Mouse (Mus musculus) liver, embryonic 13.5 days (tissue): Measurements from ENCODE around the gene Dapl1. TPM values are rescaled to one million over a fixed set of nuclear protein-coding genes. Genes with fewer than 3 reads are reported as not detected.

Experiments
- ATAC-seq: fragments of 200-750 bp; cut with Nextera tagmentation; 2 replicates; pipeline ENCODE4 v1.8.0; 2017; ENCODE audit warnings: low read depth, mild to moderate bottlenecking, moderate number of reproducible peaks, moderate library complexity
- DNase-seq: peaks from one replicate; pipeline ENCODE4 v3.0.0; 2022
- H3K27ac ChIP-seq: fragments of 300-500 bp; sonication (generic); 2 replicates; pipeline ENCODE4 v1.5.1; 2015; ENCODE audit warnings: moderate library complexity, mild to moderate bottlenecking, inconsistent platforms
- H3K27me3 ChIP-seq: fragments of 300-500 bp; sonication (generic); 2 replicates; pipeline ENCODE4 v1.6.1; 2015; ENCODE audit warnings: mild to moderate bottlenecking, inconsistent platforms
- H3K36me3 ChIP-seq: fragments of 300-500 bp; sonication (generic); 2 replicates; pipeline ENCODE4 v1.6.1; 2015; ENCODE audit warnings: mild to moderate bottlenecking, inconsistent platforms
- H3K4me1 ChIP-seq: fragments of 300-500 bp; sonication (generic); replicated peaks from 2 replicates; pipeline ENCODE4 v1.6.1; 2015; ENCODE audit warnings: inconsistent platforms
- H3K4me2 ChIP-seq: fragments of 300-500 bp; sonication (generic); 2 replicates; pipeline ENCODE4 v1.6.1; 2015; ENCODE audit warnings: inconsistent platforms, mild to moderate bottlenecking, moderate library complexity
- H3K4me3 ChIP-seq: fragments of 300-500 bp; sonication (generic); replicated peaks from 2 replicates; pipeline ENCODE4 v1.5.1; 2015; ENCODE audit warnings: mild to moderate bottlenecking, inconsistent platforms
- H3K9ac ChIP-seq: fragments of 300-500 bp; sonication (generic); 2 replicates; pipeline ENCODE4 v1.6.1; 2015; ENCODE audit warnings: mild to moderate bottlenecking, inconsistent platforms
- H3K9me3 ChIP-seq: fragments of 300-500 bp; sonication (generic); replicated peaks from 2 replicates; pipeline ENCODE4 v1.6.1; 2016; ENCODE audit warnings: inconsistent platforms
- WGBS: fragments of 180-500 bp; shearing (Covaris S2); methylation state at CpG from one replicate; pipeline ENCODE4 v1.1.7; 2015; ENCODE audit not compliant: insufficient replicate concordance; 5-methylcytosine and 5-hydroxymethylcytosine counted together
- polyA plus RNA-seq: library from polyadenylated mRNA; unstranded; fragments of >200 nt; fragmentation: Nextera tagmentation; extraction: Ambion mirVana; gene quantifications from 2 replicates; pipeline ENCODE4 v1.2.1, GENCODE M21; 2015

Dapl1 gene
- polyA plus RNA-seq, 1 experiment from 2014 or later: 0.18 TPM

- peak overlapping the region; percentile 52 for H3K4me2 ChIP-seq
- WGBS: 11% methylated on average over 19 of the region's 19 CpGs
- 0 out of 2 replicates have a peak overlapping the region, but pooled peaks have one; percentile 8 for H3K4me3 ChIP-seq
- 0 out of 2 replicates have a peak, but pooled peaks cover 2% of the 10 kb centered on the region for H3K4me1 ChIP-seq
- no peaks in the 10 kb centered on the region for H3K27me3 ChIP-seq
- no peaks in the 10 kb centered on the region for H3K36me3 ChIP-seq
- no peak overlapping the region for H3K9ac ChIP-seq
- H3K27ac ChIP-seq: no peak overlapping the region
- ATAC-seq (no peak), DNase-seq (peak; percentile 50)
- no peaks in the 10 kb centered on the region for H3K9me3 ChIP-seq
Observed at GRCm38 (mm10) chr2:59522079-59522684, 37.7 kb downstream of the Dapl1 start.

- H3K9me3 ChIP-seq: no peaks in the 10 kb centered on the region
- H3K4me3 ChIP-seq: no peak overlapping the region
- WGBS: 77% methylated on average over 3 of the region's 3 CpGs
- H3K9ac ChIP-seq: no peak overlapping the region
- H3K27ac ChIP-seq: no peak overlapping the region
- no peaks in the 10 kb centered on the region for H3K27me3 ChIP-seq
- DNase-seq (no peak), ATAC-seq (no peak)
- H3K4me1 ChIP-seq: 0 out of 2 replicates have a peak, but pooled peaks cover 2% of the 10 kb centered on the region
- H3K36me3 ChIP-seq: no peaks in the 10 kb centered on the region
- no peak overlapping the region for H3K4me2 ChIP-seq
Observed at GRCm38 (mm10) chr2:59523526-59523925, 39.1 kb downstream of the Dapl1 start.

DNA sequence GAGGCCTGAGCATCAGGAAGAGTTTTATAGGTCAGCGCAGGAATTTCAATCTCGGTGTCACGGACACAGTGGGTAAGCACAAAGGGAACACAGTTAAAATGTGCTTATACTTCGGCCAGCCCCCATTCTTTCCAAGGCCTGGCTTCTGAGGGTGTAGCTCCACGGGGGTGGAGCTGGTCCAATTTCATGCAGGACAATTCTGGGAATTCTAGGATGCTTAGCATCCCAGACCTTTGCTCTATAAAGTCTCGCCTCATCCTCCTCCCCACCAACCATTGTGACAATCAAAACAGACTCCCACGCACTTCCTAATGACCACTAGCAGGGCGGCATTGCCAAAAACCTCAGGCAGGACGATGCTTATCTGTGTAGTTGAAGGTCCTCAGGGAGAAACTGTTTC lies 42.4 kb downstream of the Dapl1 start:
- H3K9ac ChIP-seq: no peak overlapping the region
- H3K4me2 ChIP-seq: no peak overlapping the region
- ATAC-seq: no peak
- no peak overlapping the region for H3K4me3 ChIP-seq
- H3K4me1 ChIP-seq: peaks cover 9% of the 10 kb centered on the region
- no peaks in the 10 kb centered on the region for H3K27me3 ChIP-seq
- H3K36me3 ChIP-seq: no peaks in the 10 kb centered on the region
- WGBS: 60% methylated on average over 9 of the region's 9 CpGs
- H3K9me3 ChIP-seq: no peaks in the 10 kb centered on the region
- no peak for DNase-seq
- no peak overlapping the region for H3K27ac ChIP-seq

DNA sequence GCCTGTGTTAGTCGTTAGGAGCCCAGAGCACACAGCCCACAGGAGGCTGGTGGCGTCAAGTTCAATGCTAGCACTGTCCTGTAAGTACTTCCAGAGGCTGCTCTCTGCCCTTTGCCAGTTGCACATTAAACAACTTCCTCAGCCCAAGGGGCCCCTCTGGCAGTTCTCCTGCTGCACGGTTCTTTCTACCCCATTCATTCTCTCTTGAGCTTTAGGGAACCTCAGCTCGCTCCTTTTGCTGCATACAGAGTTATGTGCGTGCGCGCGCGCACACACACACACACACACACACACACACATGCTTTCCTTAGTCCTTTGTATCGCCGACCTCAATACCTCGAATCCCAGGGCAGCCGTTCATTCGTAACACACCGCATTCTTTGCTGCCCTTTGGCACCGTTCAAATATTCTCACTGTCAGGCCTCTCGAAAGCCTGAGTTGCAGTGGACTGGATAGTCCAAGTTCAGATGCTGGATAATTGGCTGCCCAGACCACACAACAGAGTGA lies 45.2 kb downstream of the Dapl1 start:
- no peaks in the 10 kb centered on the region for H3K9me3 ChIP-seq
- DNase-seq (no peak), ATAC-seq (no peak)
- H3K27ac ChIP-seq: no peak overlapping the region
- no peaks in the 10 kb centered on the region for H3K36me3 ChIP-seq
- H3K9ac ChIP-seq: no peak overlapping the region
- H3K27me3 ChIP-seq: no peaks in the 10 kb centered on the region
- WGBS: 67% methylated on average over 17 of the region's 17 CpGs
- peaks cover 7% of the 10 kb centered on the region for H3K4me1 ChIP-seq
- no peak overlapping the region for H3K4me3 ChIP-seq
- H3K4me2 ChIP-seq: no peak overlapping the region

GRCm38 (mm10) chr2:59530811-59531210 lies 46.4 kb downstream of the Dapl1 start:
- DNase-seq: no peak

DNA sequence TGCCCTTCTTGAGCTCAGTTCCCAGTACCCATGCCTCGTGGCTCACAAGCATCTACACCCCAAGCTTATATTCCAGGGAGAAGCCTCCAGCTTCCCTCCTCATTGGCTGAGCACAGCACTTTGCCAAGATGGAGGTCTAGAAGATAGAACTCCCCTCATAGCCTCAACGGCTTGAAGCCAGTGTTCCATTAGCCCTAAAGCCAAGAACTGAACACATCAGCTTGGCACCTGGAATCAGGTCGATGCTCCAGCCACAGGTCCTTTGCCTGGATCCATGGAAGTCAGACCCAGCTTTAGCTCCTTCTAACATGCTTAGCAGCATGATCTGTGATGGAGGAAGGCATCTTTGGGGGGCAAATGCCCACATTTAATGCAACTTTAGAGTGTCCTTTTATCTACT lies 48.5 kb downstream of the Dapl1 start:
- no peak for ATAC-seq
- no peaks in the 10 kb centered on the region for H3K27me3 ChIP-seq
- H3K27ac ChIP-seq: no peak overlapping the region
- H3K4me2 ChIP-seq: no peak overlapping the region
- H3K4me1 ChIP-seq: peaks cover 7% of the 10 kb centered on the region
- no peak for DNase-seq
- H3K36me3 ChIP-seq: no peaks in the 10 kb centered on the region
- WGBS: 62% methylated on average over 3 of the region's 3 CpGs
- H3K9ac ChIP-seq: no peak overlapping the region
- no peaks in the 10 kb centered on the region for H3K9me3 ChIP-seq
- no peak overlapping the region for H3K4me3 ChIP-seq

More at GRCm38 (mm10) chr2:59530811-59531210, 46.4 kb downstream of the Dapl1 start:
- H3K9ac ChIP-seq: no peak overlapping the region
- peaks cover 7% of the 10 kb centered on the region for H3K4me1 ChIP-seq
- no peak overlapping the region for H3K27ac ChIP-seq
- no peaks in the 10 kb centered on the region for H3K36me3 ChIP-seq
- no peak overlapping the region for H3K4me3 ChIP-seq
- no peak overlapping the region for H3K4me2 ChIP-seq
- ATAC-seq: no peak
- H3K27me3 ChIP-seq: no peaks in the 10 kb centered on the region
- WGBS: 65% methylated on average over 3 of the region's 3 CpGs
- H3K9me3 ChIP-seq: no peaks in the 10 kb centered on the region

- Histone ChIP-seq H3K4me3 (no peak overlapping the region), H3K4me1 (peaks cover 7% of the 10 kb centered on the region), H3K27me3 (no peaks in the 10 kb centered on the region), H3K9ac (no peak overlapping the region), H3K27ac (no peak overlapping the region), H3K36me3 (no peaks in the 10 kb centered on the region), H3K4me2 (no peak overlapping the region), H3K9me3 (no peaks in the 10 kb centered on the region)
- 71% methylated on average over 10 of the region's 10 CpGs for WGBS
- no peak for DNase-seq
- ATAC-seq: no peak
Observed at GRCm38 (mm10) chr2:59533504-59533903, 49.1 kb downstream of the Dapl1 start.

- ATAC-seq (no peak), DNase-seq (no peak)
- WGBS: 72% methylated on average over 15 of the region's 15 CpGs
- no peaks in the 10 kb centered on the region for H3K9me3 ChIP-seq
- H3K27me3 ChIP-seq: no peaks in the 10 kb centered on the region
- no peaks in the 10 kb centered on the region for H3K36me3 ChIP-seq
- H3K4me1 ChIP-seq: peaks cover 7% of the 10 kb centered on the region
- H3K4me2 ChIP-seq: no peak overlapping the region
- H3K4me3 ChIP-seq: no peak overlapping the region
- H3K27ac ChIP-seq: no peak overlapping the region
- H3K9ac ChIP-seq: no peak overlapping the region
Observed at GRCm38 (mm10) chr2:59533971-59534748, 49.7 kb downstream of the Dapl1 start.

GRCm38 (mm10) chr2:59536958-59537357 lies 52.5 kb downstream of the Dapl1 start:
- Histone ChIP-seq H3K4me2 (no peak overlapping the region), H3K27me3 (no peaks in the 10 kb centered on the region), H3K4me1 (no peaks in the 10 kb centered on the region), H3K27ac (no peak overlapping the region), H3K9me3 (no peaks in the 10 kb centered on the region), H3K4me3 (no peak overlapping the region), H3K36me3 (no peaks in the 10 kb centered on the region), H3K9ac (no peak overlapping the region)
- no peak for ATAC-seq
- DNase-seq: no peak
- WGBS: 72% methylated on average over 2 of the region's 2 CpGs

GRCm38 (mm10) chr2:59538031-59538430 lies 53.6 kb downstream of the Dapl1 start:
- WGBS: 63% methylated on average over 7 of the region's 7 CpGs
- Histone ChIP-seq H3K27ac (no peak overlapping the region), H3K9me3 (no peaks in the 10 kb centered on the region), H3K4me2 (no peak overlapping the region), H3K9ac (no peak overlapping the region), H3K36me3 (no peaks in the 10 kb centered on the region), H3K4me1 (no peaks in the 10 kb centered on the region), H3K27me3 (no peaks in the 10 kb centered on the region), H3K4me3 (no peak overlapping the region)
- DNase-seq (no peak), ATAC-seq (no peak)

- Histone ChIP-seq H3K36me3 (no peaks in the 10 kb centered on the region), H3K4me3 (no peak overlapping the region), H3K4me2 (no peak overlapping the region), H3K27ac (no peak overlapping the region), H3K9me3 (no peaks in the 10 kb centered on the region), H3K4me1 (no peaks in the 10 kb centered on the region), H3K9ac (no peak overlapping the region), H3K27me3 (no peaks in the 10 kb centered on the region)
- WGBS: 34% methylated on average over 4 of the region's 4 CpGs
- DNase-seq (no peak), ATAC-seq (no peak)
Observed at GRCm38 (mm10) chr2:59539796-59540195, 55.3 kb downstream of the Dapl1 start.
